Mouse (Mus musculus) hindbrain, embryonic 13.5 days (tissue): ENCODE measurements around the gene Gna11. TPM values are rescaled to one million over a fixed set of nuclear protein-coding genes. Genes with fewer than 3 reads are reported as not detected.

Experiments used
- ATAC-seq: fragments of 200-750 bp; cut with Nextera tagmentation; 2 replicates; pipeline ENCODE4 v1.8.0; 2017; ENCODE audit warnings: moderate TSS enrichment; ENCODE audit not compliant: low FRiP score
- H3K27ac ChIP-seq: fragments of 300-500 bp; sonication (generic); 2 replicates; pipeline ENCODE4 v1.5.1; 2015; ENCODE audit warnings: inconsistent platforms, mild to moderate bottlenecking, moderate library complexity
- H3K27me3 ChIP-seq: fragments of 300-500 bp; sonication (generic); 2 replicates; pipeline ENCODE4 v1.6.1; 2015; ENCODE audit warnings: mild to moderate bottlenecking, inconsistent platforms
- H3K36me3 ChIP-seq: fragments of 300-500 bp; sonication (generic); 2 replicates; pipeline ENCODE4 v1.6.1; 2015; ENCODE audit warnings: mild to moderate bottlenecking, inconsistent platforms
- H3K4me1 ChIP-seq: fragments of 300-500 bp; sonication (generic); replicated peaks from 2 replicates; pipeline ENCODE4 v1.6.1; 2015; ENCODE audit warnings: inconsistent platforms
- H3K4me2 ChIP-seq: fragments of 300-500 bp; sonication (generic); 2 replicates; pipeline ENCODE4 v1.6.1; 2015; ENCODE audit warnings: inconsistent platforms, mild to moderate bottlenecking, moderate library complexity
- H3K4me3 ChIP-seq: fragments of 300-500 bp; sonication (generic); 2 replicates; pipeline ENCODE4 v1.5.1; 2015; ENCODE audit warnings: mild to moderate bottlenecking, inconsistent platforms
- H3K9ac ChIP-seq: fragments of 300-500 bp; sonication (generic); 2 replicates; pipeline ENCODE4 v1.6.1; 2015; ENCODE audit warnings: mild to moderate bottlenecking, inconsistent platforms
- H3K9me3 ChIP-seq: fragments of 300-500 bp; sonication (generic); 2 replicates; pipeline ENCODE4 v1.6.1; 2016; ENCODE audit warnings: inconsistent platforms
- WGBS: fragments of 180-500 bp; shearing (Covaris S2); methylation state at CpG from one replicate; pipeline ENCODE4 v1.1.7; 2015; 5-methylcytosine and 5-hydroxymethylcytosine counted together
- polyA plus RNA-seq: library from polyadenylated mRNA; unstranded; fragments of >200 nt; fragmentation: Nextera tagmentation; extraction: Ambion mirVana; gene quantifications from 2 replicates; pipeline ENCODE4 v1.2.1, GENCODE M21; 2015

Gene Gna11
- polyA plus RNA-seq, 1 experiment from 2014 or later = 79.8 TPM

GRCm38 (mm10) chr10:81572975-81573374, 28.0 kb upstream of the Gna11 start:
- no peaks in the 10 kb centered on the region for H3K9me3 ChIP-seq
- H3K27ac ChIP-seq = no peak overlapping the region
- ATAC-seq = no peak
- H3K27me3 ChIP-seq = peaks cover 67% of the 10 kb centered on the region
- 6% methylated on average over 9 of the region's 9 CpGs for WGBS
- H3K4me3 ChIP-seq = no peak overlapping the region
- H3K36me3 ChIP-seq = no peaks in the 10 kb centered on the region
- H3K4me2 ChIP-seq = no peak overlapping the region
- H3K4me1 ChIP-seq = peaks cover 67% of the 10 kb centered on the region
- peak overlapping the region; percentile 39; the same call in 1 of the 2 replicates for H3K9ac ChIP-seq

- Histone ChIP-seq H3K4me1 (peaks cover 72% of the 10 kb centered on the region), H3K27me3 (peaks cover 66% of the 10 kb centered on the region), H3K36me3 (0 out of 2 replicates have a peak, but pooled peaks cover under 1% of the 10 kb centered on the region), H3K27ac (peak overlapping the region; percentile 64; the same call in 1 of the 2 replicates), H3K4me2 (peak overlapping the region; percentile 50), H3K9me3 (no peaks in the 10 kb centered on the region), H3K9ac (peak overlapping the region; percentile 39; the same call in 1 of the 2 replicates), H3K4me3 (peak overlapping the region; percentile 40; the same call in 1 of the 2 replicates)
- no peak for ATAC-seq
- 3% methylated on average over 9 of the region's 9 CpGs for WGBS
These were observed 27.2 kb upstream of the Gna11 start for GRCm38 (mm10) chr10:81572133-81572671.

GRCm38 (mm10) chr10:81571501-81571876, 26.5 kb upstream of the Gna11 start:
- under 1% methylated on average over 18 of the region's 18 CpGs for WGBS
- H3K4me3 ChIP-seq = peak overlapping the region; percentile 40
- ATAC-seq = peak; percentile 92
- no peak overlapping the region for H3K9ac ChIP-seq
- H3K9me3 ChIP-seq = no peaks in the 10 kb centered on the region
- peak overlapping the region; percentile 88 for H3K27ac ChIP-seq
- peak overlapping the region; percentile 72 for H3K4me2 ChIP-seq
- H3K27me3 ChIP-seq = peaks cover 66% of the 10 kb centered on the region
- H3K36me3 ChIP-seq = peaks cover 7% of the 10 kb centered on the region
- H3K4me1 ChIP-seq = peaks cover 72% of the 10 kb centered on the region

GRCm38 (mm10) chr10:81570831-81571500, 26.0 kb upstream of the Gna11 start:
- H3K4me3 ChIP-seq = peak overlapping the region; percentile 40
- peaks cover 66% of the 10 kb centered on the region for H3K27me3 ChIP-seq
- peak overlapping the region; percentile 72 for H3K4me2 ChIP-seq
- H3K27ac ChIP-seq = peak overlapping the region; percentile 88
- H3K36me3 ChIP-seq = peaks cover 12% of the 10 kb centered on the region
- peak; percentile 57 for ATAC-seq
- WGBS = under 1% methylated on average over 34 of the region's 34 CpGs
- H3K4me1 ChIP-seq = peaks cover 67% of the 10 kb centered on the region
- no peaks in the 10 kb centered on the region for H3K9me3 ChIP-seq
- no peak overlapping the region for H3K9ac ChIP-seq

- no peak overlapping the region for H3K9ac ChIP-seq
- peak overlapping the region; percentile 88 for H3K27ac ChIP-seq
- no peaks in the 10 kb centered on the region for H3K9me3 ChIP-seq
- peak; percentile 19 for ATAC-seq
- peak overlapping the region; percentile 40 for H3K4me3 ChIP-seq
- under 1% methylated on average over 10 of the region's 11 CpGs for WGBS
- H3K27me3 ChIP-seq = peaks cover 66% of the 10 kb centered on the region
- peaks cover 65% of the 10 kb centered on the region for H3K4me1 ChIP-seq
- peaks cover 19% of the 10 kb centered on the region for H3K36me3 ChIP-seq
- H3K4me2 ChIP-seq = peak overlapping the region; percentile 72
These were observed 25.3 kb upstream of the Gna11 start for GRCm38 (mm10) chr10:81570238-81570800.

GRCm38 (mm10) chr10:81569507-81570237, 24.7 kb upstream of the Gna11 start:
- peaks cover 65% of the 10 kb centered on the region for H3K4me1 ChIP-seq
- H3K27me3 ChIP-seq = peaks cover 69% of the 10 kb centered on the region
- no peaks in the 10 kb centered on the region for H3K9me3 ChIP-seq
- ATAC-seq = no peak
- no peak overlapping the region for H3K4me3 ChIP-seq
- H3K4me2 ChIP-seq = no peak overlapping the region
- WGBS = 43% methylated on average over 9 of the region's 9 CpGs
- H3K9ac ChIP-seq = no peak overlapping the region
- peaks cover 25% of the 10 kb centered on the region for H3K36me3 ChIP-seq
- peak overlapping the region; percentile 88 for H3K27ac ChIP-seq

GRCm38 (mm10) chr10:81568381-81569191, 23.6 kb upstream of the Gna11 start:
- peak overlapping the region; percentile 21 for H3K4me2 ChIP-seq
- H3K4me1 ChIP-seq = peaks cover 72% of the 10 kb centered on the region
- no peak overlapping the region for H3K4me3 ChIP-seq
- 10% methylated on average over 16 of the region's 16 CpGs for WGBS
- H3K27me3 ChIP-seq = peaks cover 69% of the 10 kb centered on the region
- H3K36me3 ChIP-seq = peaks cover 33% of the 10 kb centered on the region
- ATAC-seq = no peak
- H3K27ac ChIP-seq = peak overlapping the region; percentile 77
- peak overlapping the region; percentile 35; the same call in 1 of the 2 replicates for H3K9ac ChIP-seq
- no peaks in the 10 kb centered on the region for H3K9me3 ChIP-seq

GRCm38 (mm10) chr10:81565257-81566228, 20.6 kb upstream of the Gna11 start:
- H3K9ac ChIP-seq = no peak overlapping the region
- H3K27me3 ChIP-seq = peaks cover 58% of the 10 kb centered on the region
- ATAC-seq = no peak

GRCm38 (mm10) chr10:81564734-81565133, 19.7 kb upstream of the Gna11 start:
- H3K4me2 ChIP-seq = no peak overlapping the region

More at GRCm38 (mm10) chr10:81565257-81566228, 20.6 kb upstream of the Gna11 start:
- no peak overlapping the region for H3K4me2 ChIP-seq
- peaks cover 47% of the 10 kb centered on the region for H3K36me3 ChIP-seq
- 32% methylated on average over 20 of the region's 20 CpGs for WGBS
- no peaks in the 10 kb centered on the region for H3K9me3 ChIP-seq
- no peak overlapping the region for H3K4me3 ChIP-seq
- H3K27ac ChIP-seq = no peak overlapping the region
- peaks cover 80% of the 10 kb centered on the region for H3K4me1 ChIP-seq

GRCm38 (mm10) chr10:81564216-81564615, 19.2 kb upstream of the Gna11 start:
- Histone ChIP-seq H3K4me2 (peak overlapping the region; percentile 44), H3K9ac (peak overlapping the region; percentile 49; the same call in 1 of the 2 replicates), H3K27ac (no peak overlapping the region), H3K36me3 (peaks cover 47% of the 10 kb centered on the region), H3K27me3 (peaks cover 54% of the 10 kb centered on the region), H3K9me3 (no peaks in the 10 kb centered on the region), H3K4me3 (peak overlapping the region; percentile 29), H3K4me1 (peaks cover 71% of the 10 kb centered on the region)
- no peak for ATAC-seq
- WGBS = 3% methylated on average over 9 of the region's 10 CpGs

More at GRCm38 (mm10) chr10:81564734-81565133, 19.7 kb upstream of the Gna11 start:
- 0 out of 2 replicates have a peak overlapping the region, but pooled peaks have one; percentile 29 for H3K4me3 ChIP-seq
- peak overlapping the region; percentile 49; the same call in 1 of the 2 replicates for H3K9ac ChIP-seq
- ATAC-seq = no peak
- H3K36me3 ChIP-seq = peaks cover 47% of the 10 kb centered on the region
- H3K27ac ChIP-seq = no peak overlapping the region
- WGBS = 17% methylated on average over 10 of the region's 10 CpGs
- H3K9me3 ChIP-seq = no peaks in the 10 kb centered on the region
- H3K4me1 ChIP-seq = peaks cover 76% of the 10 kb centered on the region
- peaks cover 58% of the 10 kb centered on the region for H3K27me3 ChIP-seq
